Mouse (Mus musculus) hindbrain, embryonic 14.5 days (tissue): Measurements from ENCODE around the gene Ctnnd2. TPM values are rescaled to one million over a fixed set of nuclear protein-coding genes. Genes with fewer than 3 reads are reported as not detected.
A peak's percentile ranks its signal among the peaks of the same experiment; 100 is the strongest.

ENCODE experiments used
- ATAC-seq: fragments of 200-750 bp; cut with Nextera tagmentation; 2 replicates; pipeline ENCODE4 v1.8.0; 2017; ENCODE audit warnings: moderate number of reproducible peaks, mild to moderate bottlenecking, moderate TSS enrichment, moderate library complexity; ENCODE audit not compliant: low FRiP score
- DNase-seq: peaks from one replicate; pipeline ENCODE4 v3.0.0-alpha.2; 2015; ENCODE audit warnings: low spot score
- H3K27ac ChIP-seq: fragments of 300-500 bp; sonication (generic); 2 replicates; pipeline ENCODE4 v1.5.1; 2014; ENCODE audit warnings: mild to moderate bottlenecking, moderate library complexity
- H3K27me3 ChIP-seq: fragments of 300-500 bp; sonication (generic); 2 replicates; pipeline ENCODE4 v1.6.1; 2014; ENCODE audit warnings: mild to moderate bottlenecking, low read length, mixed read lengths; ENCODE audit not compliant: control insufficient read depth, insufficient read depth
- H3K36me3 ChIP-seq: fragments of 300-500 bp; sonication (generic); replicated peaks from 2 replicates; pipeline ENCODE4 v1.6.1; 2014; ENCODE audit not compliant: control insufficient read depth, insufficient read depth
- H3K4me1 ChIP-seq: fragments of 300-500 bp; sonication (generic); replicated peaks from 2 replicates; pipeline ENCODE4 v1.6.1; 2014; ENCODE audit warnings: antibody characterized with exemption, low read length, mixed read lengths; ENCODE audit not compliant: control insufficient read depth, insufficient read depth
- H3K4me2 ChIP-seq: fragments of 300-500 bp; sonication (generic); replicated peaks from 2 replicates; pipeline ENCODE4 v1.6.1; 2014; ENCODE audit warnings: mild to moderate bottlenecking, moderate library complexity
- H3K4me3 ChIP-seq: fragments of 300-500 bp; sonication (generic); replicated peaks from 2 replicates; pipeline ENCODE4 v1.5.1; 2014; ENCODE audit warnings: mild to moderate bottlenecking, low read length
- H3K9ac ChIP-seq: fragments of 300-500 bp; sonication (generic); 2 replicates; pipeline ENCODE4 v1.6.1; 2014
- H3K9me3 ChIP-seq: fragments of 300-500 bp; sonication (generic); 2 replicates; pipeline ENCODE4 v1.6.1; 2016; ENCODE audit warnings: low read length; ENCODE audit not compliant: control insufficient read depth
- WGBS: fragments of 180-500 bp; shearing (Covaris S2); extraction: QIAGEN DNeasy Blood & Tissue Kit; methylation state at CpG from one replicate; pipeline ENCODE4 v1.1.7; 2014; 5-methylcytosine and 5-hydroxymethylcytosine counted together
- polyA plus RNA-seq: library from polyadenylated mRNA; unstranded; fragments of >200 nt; fragmentation: Nextera tagmentation; extraction: Ambion mirVana; gene quantifications from 2 replicates; pipeline ENCODE4 v1.2.1, GENCODE M21; 2014

Gene Ctnnd2
- polyA plus RNA-seq, 1 experiment from 2014 or later = 64.2 TPM

- no peaks in the 10 kb centered on the region for H3K4me1 ChIP-seq
- H3K27me3 ChIP-seq = no peaks in the 10 kb centered on the region
- no peak overlapping the region for H3K27ac ChIP-seq
- H3K9ac ChIP-seq = no peak overlapping the region
- 87% methylated on average over 5 of the region's 5 CpGs for WGBS
- no peak overlapping the region for H3K4me2 ChIP-seq
- no peaks in the 10 kb centered on the region for H3K36me3 ChIP-seq
- no peaks in the 10 kb centered on the region for H3K9me3 ChIP-seq
- DNase-seq (no peak), ATAC-seq (no peak)
- no peak overlapping the region for H3K4me3 ChIP-seq
Measured at GRCm38 (mm10) chr15:30913360-30913759, 741.0 kb downstream of the Ctnnd2 start.

- Histone ChIP-seq H3K27me3 (no peaks in the 10 kb centered on the region), H3K4me2 (no peak overlapping the region), H3K9ac (no peak overlapping the region), H3K27ac (no peak overlapping the region), H3K4me1 (no peaks in the 10 kb centered on the region), H3K9me3 (no peaks in the 10 kb centered on the region), H3K4me3 (no peak overlapping the region), H3K36me3 (peaks cover 16% of the 10 kb centered on the region)
- no peak for ATAC-seq
- no peak for DNase-seq
- 86% methylated on average over 5 of the region's 5 CpGs for WGBS
Measured at GRCm38 (mm10) chr15:30925838-30926237, 753.4 kb downstream of the Ctnnd2 start.

- Histone ChIP-seq H3K27me3 (no peaks in the 10 kb centered on the region), H3K36me3 (0 out of 2 replicates have a peak, but pooled peaks cover 4% of the 10 kb centered on the region), H3K4me3 (no peak overlapping the region), H3K27ac (no peak overlapping the region), H3K9ac (no peak overlapping the region), H3K9me3 (no peaks in the 10 kb centered on the region), H3K4me1 (no peaks in the 10 kb centered on the region), H3K4me2 (no peak overlapping the region)
- peak; percentile 40 for DNase-seq
- 64% methylated on average over 7 of the region's 7 CpGs for WGBS
- ATAC-seq = no peak
Measured at GRCm38 (mm10) chr15:30927632-30928031, 755.2 kb downstream of the Ctnnd2 start.

GRCm38 (mm10) chr15:30931906-30932305, 759.5 kb downstream of the Ctnnd2 start:
- 94% methylated on average over 5 of the region's 5 CpGs for WGBS
- Histone ChIP-seq H3K9ac (no peak overlapping the region), H3K4me2 (no peak overlapping the region)

GRCm38 (mm10) chr15:30945863-30946262, 773.5 kb downstream of the Ctnnd2 start:
- no peak for DNase-seq
- 76% methylated on average over 1 of the region's 1 CpGs for WGBS
- Histone ChIP-seq H3K4me2 (no peak overlapping the region), H3K4me3 (no peak overlapping the region), H3K27me3 (no peaks in the 10 kb centered on the region), H3K36me3 (no peaks in the 10 kb centered on the region), H3K4me1 (0 out of 2 replicates have a peak, but pooled peaks cover 4% of the 10 kb centered on the region), H3K27ac (no peak overlapping the region), H3K9ac (no peak overlapping the region), H3K9me3 (no peaks in the 10 kb centered on the region)
- ATAC-seq = no peak

More at GRCm38 (mm10) chr15:30931906-30932305, 759.5 kb downstream of the Ctnnd2 start:
- Histone ChIP-seq H3K36me3 (0 out of 2 replicates have a peak, but pooled peaks cover 2% of the 10 kb centered on the region), H3K27ac (no peak overlapping the region), H3K4me3 (no peak overlapping the region), H3K4me1 (no peaks in the 10 kb centered on the region), H3K27me3 (no peaks in the 10 kb centered on the region), H3K9me3 (no peaks in the 10 kb centered on the region)
- DNase-seq (no peak), ATAC-seq (no peak)

GRCm38 (mm10) chr15:30958513-30958912, 786.1 kb downstream of the Ctnnd2 start:
- no peak for ATAC-seq
- Histone ChIP-seq H3K9me3 (no peaks in the 10 kb centered on the region), H3K4me3 (no peak overlapping the region), H3K4me2 (no peak overlapping the region), H3K9ac (no peak overlapping the region), H3K27me3 (no peaks in the 10 kb centered on the region), H3K4me1 (no peaks in the 10 kb centered on the region), H3K36me3 (no peaks in the 10 kb centered on the region), H3K27ac (no peak overlapping the region)
- no peak for DNase-seq
- WGBS = 84% methylated on average over 4 of the region's 4 CpGs

GRCm38 (mm10) chr15:30962421-30963160, 790.2 kb downstream of the Ctnnd2 start:
- no peaks in the 10 kb centered on the region for H3K4me1 ChIP-seq
- no peak overlapping the region for H3K4me2 ChIP-seq
- ATAC-seq (no peak), DNase-seq (no peak)
- no peaks in the 10 kb centered on the region for H3K9me3 ChIP-seq
- no peak overlapping the region for H3K9ac ChIP-seq
- H3K27me3 ChIP-seq = no peaks in the 10 kb centered on the region
- no peak overlapping the region for H3K27ac ChIP-seq
- no peak overlapping the region for H3K4me3 ChIP-seq
- WGBS = 68% methylated on average over 8 of the region's 8 CpGs
- no peaks in the 10 kb centered on the region for H3K36me3 ChIP-seq

- no peak for DNase-seq
- Histone ChIP-seq H3K27ac (no peak overlapping the region), H3K4me3 (no peak overlapping the region), H3K9me3 (no peaks in the 10 kb centered on the region), H3K27me3 (no peaks in the 10 kb centered on the region), H3K4me1 (no peaks in the 10 kb centered on the region), H3K4me2 (no peak overlapping the region), H3K9ac (no peak overlapping the region), H3K36me3 (no peaks in the 10 kb centered on the region)
- ATAC-seq = no peak
- 92% methylated on average over 7 of the region's 7 CpGs for WGBS
Measured at GRCm38 (mm10) chr15:30964046-30964445, 791.7 kb downstream of the Ctnnd2 start.

GRCm38 (mm10) chr15:30964865-30965679, 792.7 kb downstream of the Ctnnd2 start:
- 95% methylated on average over 4 of the region's 4 CpGs for WGBS
- DNase-seq = no peak
- H3K9ac ChIP-seq = no peak overlapping the region
- H3K4me3 ChIP-seq = no peak overlapping the region
- no peaks in the 10 kb centered on the region for H3K36me3 ChIP-seq
- H3K27ac ChIP-seq = no peak overlapping the region
- H3K9me3 ChIP-seq = no peaks in the 10 kb centered on the region
- H3K4me1 ChIP-seq = no peaks in the 10 kb centered on the region
- no peak overlapping the region for H3K4me2 ChIP-seq
- no peak for ATAC-seq
- H3K27me3 ChIP-seq = no peaks in the 10 kb centered on the region
